Mouse (Mus musculus): ENCODE results near the gene Sfxn5.

The Sfxn5 gene

DNA sequence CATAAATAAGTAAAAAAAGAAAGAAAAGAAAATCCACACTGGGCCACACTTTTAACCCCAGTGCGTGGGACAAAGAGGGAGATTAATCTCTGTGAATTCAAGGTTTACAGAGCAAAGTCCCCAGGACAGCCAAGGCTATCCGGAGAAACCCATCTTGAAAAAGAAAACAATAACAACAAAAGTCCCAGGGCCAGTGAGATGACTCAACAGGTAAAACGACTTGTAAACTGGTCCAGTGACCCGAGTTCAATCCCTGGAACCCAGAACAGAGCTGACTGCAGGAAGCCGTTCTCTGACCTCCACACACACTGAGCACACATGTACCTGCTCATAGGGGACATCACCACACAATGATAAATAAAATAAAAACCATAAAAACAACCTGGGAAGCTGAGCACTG, 31.2 kb upstream of the Sfxn5 start:
- DNase-seq (ENCODE audit: low read depth, low spot score): no peak

DNA sequence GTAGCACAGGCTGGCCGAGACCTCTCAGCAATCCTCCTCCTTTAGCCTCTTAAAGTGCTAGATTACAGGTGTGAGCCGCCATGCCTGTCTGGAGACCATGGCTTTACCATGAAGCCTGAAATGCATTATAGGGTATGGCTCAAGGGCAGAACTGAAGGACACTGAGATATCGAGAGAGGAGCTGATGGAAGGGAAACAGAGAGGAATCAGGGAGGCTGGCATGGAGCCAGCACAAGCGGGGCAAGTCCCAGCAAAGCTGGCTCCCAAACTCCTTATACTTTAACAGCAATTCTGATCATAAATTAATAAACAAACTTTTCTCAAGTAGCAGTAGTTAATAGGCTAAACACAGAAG, 30.7 kb upstream of the Sfxn5 start:
- DNase-seq (ENCODE audit: low read depth, low spot score): peak; percentile 26

DNA sequence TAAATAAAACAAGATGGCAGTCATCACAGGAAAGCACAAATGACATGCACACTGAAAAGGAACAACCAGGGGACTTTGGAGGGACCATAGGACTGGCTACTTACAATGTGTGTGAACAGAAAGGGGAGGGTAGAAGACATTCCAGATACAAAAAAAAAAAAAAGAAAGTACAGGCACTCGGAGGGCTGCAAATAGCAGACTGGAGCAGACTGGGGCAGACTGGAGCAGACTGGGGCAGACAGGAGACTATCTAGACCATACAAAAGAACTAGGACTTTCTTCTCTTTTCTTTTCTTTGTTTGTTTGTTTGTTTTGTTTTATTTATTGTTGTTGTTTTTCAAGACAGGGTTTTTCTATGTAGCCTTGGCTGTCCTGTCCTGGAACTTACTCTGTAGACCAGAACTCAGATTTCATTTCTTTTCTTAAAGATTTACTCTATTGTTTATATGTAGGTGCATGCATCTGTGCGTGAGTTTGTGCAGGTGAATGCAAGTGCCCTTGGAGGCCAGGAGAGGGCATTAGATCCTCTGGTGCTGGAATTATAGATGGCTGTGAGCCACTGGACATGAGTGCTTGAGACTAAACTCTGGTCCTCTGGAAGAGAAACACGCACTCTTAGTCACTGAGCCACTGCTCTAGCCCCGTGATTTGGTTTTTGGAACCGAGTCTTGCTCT, 30.1 kb upstream of the Sfxn5 start:
- peak; percentile 73 for DNase-seq (ENCODE audit: low read depth, low spot score)

DNA sequence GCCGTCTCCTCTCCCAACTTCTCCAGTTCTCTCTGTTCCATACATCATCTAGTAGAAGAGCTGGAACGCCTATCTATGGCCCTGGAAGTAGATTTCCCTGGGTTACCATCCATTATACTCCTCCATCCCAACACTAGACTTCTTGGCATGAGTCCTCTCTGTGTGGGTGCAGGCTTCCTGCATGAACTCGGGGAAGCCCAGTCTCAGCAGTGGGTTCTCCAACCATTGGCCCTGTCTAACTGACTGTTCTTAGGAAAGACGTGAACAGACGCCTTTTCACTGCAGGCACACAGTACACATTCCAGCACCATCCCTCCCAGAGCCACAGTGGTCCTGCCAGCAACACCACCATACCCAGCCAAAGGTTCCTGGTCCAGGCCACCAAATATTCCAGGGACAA, 29.4 kb upstream of the Sfxn5 start:
- no peak for DNase-seq (ENCODE audit: low read depth, low spot score)

DNA sequence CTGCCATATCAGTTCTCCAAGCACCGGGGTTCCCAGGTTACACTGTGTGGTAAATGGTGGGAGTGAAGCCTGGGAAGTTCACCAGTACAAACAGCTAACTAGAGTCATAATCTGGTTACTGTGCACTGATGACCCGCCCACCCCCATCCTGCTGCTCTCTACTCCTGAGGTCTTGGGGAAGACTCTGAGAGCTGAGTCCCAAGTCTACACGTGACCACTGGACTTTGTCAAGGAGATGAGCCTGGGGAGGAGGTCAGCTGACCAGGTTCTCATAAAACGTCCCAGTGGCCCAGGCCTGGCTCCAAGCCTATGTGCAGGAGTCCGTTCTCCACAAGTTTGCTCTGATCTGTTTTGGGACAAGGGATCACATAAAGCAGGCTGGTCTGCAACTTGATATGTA, 27.1 kb upstream of the Sfxn5 start:
- DNase-seq (ENCODE audit: low read depth, low spot score): peak; percentile 25

DNA sequence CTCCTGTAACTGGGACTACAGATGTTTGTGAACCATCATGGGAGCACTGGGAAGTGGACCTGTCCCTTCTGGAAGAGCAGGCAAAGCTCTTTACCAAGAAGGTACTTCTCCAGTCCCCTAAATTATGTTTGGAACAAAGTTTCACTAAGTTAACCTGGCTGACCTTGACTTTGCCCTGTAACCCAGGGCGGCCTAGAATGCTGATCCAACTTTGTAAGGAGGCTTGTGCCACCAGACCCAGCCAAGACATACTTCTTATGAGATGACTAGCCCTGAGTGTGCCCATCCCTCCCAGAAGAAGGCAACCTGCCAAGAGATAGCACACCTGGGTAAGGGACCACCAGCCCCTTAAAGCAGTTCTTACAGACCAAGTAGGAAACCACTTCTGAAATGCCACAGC, 25.7 kb upstream of the Sfxn5 start:
- DNase-seq (ENCODE audit: low read depth, low spot score): no peak

DNA sequence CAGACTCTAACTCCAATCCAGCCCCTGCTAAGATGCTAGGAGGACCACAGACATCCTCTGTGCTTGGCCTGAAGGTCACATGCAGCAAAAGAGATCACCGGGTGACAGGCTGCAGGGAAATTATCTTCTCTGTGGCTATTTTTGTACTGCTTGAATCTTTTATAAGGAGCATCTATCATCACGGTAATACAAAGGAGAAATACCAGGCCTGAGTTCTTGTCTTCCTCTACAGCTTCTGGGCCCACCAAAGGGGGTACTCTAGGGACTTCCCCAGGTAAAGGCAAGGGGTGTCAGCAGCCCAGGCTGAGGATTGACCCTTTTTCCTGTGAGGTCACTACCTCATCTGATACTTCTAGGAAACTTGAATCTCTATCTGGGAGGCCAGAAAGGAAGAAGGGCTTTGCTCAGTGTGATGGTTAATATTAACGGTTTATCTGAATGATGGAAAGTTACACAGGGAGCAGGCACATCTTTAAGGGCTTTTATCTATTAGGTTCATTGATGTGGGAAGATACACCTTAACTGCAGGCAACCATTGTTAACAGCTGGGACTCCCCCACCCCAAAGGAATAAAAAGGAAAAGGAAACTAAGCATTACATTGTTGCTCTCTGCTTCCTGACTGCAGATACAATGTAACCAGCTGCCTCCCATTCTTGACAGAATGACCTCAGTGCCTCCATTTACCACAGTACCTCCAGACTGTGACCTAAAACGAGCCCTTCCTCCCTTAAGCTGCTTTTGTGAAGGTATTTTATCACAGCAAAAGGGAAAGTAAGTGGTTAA, 23.7 kb upstream of the Sfxn5 start:
- DNase-seq (ENCODE audit: low read depth, low spot score): no peak

DNA sequence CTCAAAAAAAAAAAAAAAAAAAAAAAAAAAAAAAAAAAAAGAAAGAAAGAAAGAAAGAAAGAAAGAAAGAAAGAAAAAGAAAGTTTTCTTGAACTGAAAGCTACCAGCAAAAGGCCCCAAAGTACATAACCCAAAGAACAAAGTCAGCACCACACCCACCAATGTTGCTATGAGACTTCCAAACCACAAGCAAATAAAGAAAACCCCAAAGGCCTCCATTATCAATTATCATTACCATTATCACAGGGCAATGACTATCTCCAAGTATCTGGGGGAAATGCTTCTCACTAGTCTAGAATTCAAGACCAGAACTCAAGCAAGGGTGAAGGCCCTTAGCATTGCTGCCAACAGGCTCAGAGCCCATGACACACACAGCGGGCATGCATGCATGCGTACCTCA, 22.5 kb upstream of the Sfxn5 start:
- no peak for DNase-seq (ENCODE audit: low read depth, low spot score)

DNA sequence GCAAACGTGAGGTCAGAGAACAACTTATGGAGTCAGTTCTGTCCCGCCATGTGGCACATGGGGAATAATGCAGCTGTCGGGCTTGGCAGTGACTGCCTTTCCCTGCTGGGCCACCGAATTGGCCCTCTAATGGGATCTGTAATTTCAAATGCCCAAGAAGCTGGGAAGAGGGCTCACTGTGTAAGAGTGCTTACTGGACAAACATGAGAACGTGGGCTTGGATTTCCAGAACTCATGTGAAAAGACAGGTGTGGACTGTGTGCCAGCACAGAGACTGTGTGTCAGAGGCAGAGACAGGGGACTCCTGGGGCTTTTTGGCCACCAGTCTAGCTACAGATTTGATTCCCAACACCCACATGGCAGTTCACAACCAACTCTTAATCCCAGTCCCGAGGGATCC, 21.5 kb upstream of the Sfxn5 start:
- DNase-seq (ENCODE audit: low read depth, low spot score): no peak

DNA sequence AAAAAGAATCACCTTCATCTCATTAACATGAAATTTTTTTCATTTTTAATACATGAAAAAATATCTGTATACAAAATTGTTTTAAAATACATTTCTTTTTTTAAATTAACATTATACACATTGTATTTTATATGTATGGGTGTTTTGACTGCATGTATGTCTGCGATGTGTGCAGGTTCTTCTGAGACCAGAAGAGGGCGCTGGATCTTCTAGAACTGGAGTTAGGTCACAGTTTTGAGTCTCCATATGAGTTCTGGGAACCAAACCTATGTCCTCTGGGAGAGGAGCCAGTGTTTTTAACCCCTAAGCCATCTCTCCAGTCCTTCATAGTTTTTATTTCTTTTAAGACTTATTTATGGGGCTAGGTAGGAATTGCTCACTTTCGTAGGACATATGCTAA, 20.5 kb upstream of the Sfxn5 start:
- peak; percentile 69 for DNase-seq (ENCODE audit: low read depth, low spot score)

DNA sequence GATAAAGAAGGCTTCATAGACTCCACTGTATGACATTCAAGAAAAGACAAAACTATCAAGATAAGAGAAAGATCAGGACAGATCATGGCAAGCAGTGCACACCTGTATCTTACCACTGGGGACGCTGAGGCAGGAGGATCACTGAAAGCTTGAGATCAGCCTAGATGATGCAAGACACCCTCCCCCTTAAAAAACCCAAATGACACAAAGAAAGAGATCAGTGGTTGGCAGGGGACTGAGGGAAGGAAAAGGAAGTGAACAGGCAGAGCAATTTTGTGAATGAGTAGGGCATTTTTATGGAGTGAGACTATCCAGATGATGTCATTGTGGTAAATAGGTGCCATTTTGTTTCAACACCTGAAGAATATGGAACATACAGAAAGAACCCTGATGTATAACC, 16.9 kb upstream of the Sfxn5 start:
- no peak for DNase-seq (ENCODE audit: low read depth, low spot score)

DNA sequence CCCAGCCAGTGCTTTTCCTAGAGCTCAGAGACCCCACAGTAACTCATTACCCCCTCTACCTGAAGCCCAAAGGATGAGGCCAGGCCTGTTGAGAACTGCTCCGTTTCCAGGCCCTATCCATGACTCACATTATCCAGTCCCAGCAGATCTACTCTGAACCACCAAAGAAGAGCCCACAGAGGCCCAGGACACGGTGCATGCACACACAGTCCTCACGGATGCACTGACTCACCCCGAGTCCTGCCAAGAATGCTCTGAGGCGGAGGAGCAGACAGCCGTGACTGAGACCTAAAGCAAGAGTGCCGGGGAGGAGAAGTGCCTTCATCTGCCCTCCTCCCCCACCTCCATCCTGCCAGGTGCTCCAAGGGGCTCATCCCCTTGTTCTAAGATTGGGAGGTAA, 16.0 kb upstream of the Sfxn5 start:
- DNase-seq (ENCODE audit: low read depth, low spot score): no peak

DNA sequence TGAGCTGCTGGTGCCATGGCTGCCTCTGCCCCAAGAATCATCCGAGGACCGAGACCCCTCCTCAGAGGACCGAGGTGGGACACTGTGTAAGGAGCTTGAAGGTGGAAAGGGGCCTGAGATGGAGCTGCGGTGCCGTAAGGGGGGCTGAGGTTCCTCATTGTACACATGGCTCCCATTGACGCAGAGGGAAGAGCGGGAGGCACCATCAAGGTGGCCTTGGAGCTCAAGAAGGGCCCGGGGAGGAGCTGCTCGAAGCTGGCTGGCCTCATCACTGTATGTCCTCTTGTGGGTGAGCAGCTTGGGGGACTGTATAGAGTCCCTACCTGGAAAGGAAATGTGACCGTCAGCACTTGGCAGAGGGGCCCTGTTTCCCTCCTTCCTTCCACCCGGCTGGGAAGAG, 14.9 kb upstream of the Sfxn5 start:
- DNase-seq (ENCODE audit: low read depth, low spot score): no peak

DNA sequence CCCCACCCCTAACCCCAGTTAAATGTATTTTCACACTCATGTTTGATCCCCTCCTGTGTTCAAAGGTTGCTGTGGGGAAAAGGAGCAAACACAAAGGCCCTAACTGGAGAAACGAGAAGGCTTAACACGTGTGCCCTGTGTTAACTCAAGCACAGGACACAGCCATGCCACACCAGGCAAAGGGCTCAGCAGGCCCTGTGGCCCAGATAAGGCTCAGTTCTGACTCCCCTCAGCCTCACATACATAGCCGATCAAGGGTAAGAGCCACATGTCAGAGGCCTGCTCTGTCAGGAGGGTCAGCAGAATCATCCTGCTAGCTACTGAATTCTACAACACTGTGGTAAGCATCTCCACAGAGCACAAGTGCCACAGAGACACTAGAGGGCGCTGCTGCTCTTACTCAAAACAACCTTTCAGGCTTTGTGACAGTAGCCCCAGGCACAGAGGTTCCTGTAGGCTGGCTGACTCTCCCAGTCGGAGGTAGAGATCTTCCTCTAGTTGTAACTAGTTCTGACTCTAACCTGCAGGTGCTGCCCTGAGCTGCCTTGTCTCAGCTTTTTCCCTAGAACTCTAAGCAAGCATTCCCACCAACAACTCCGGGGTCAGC, 12.9 kb upstream of the Sfxn5 start:
- DNase-seq (ENCODE audit: low read depth, low spot score): peak; percentile 96

DNA sequence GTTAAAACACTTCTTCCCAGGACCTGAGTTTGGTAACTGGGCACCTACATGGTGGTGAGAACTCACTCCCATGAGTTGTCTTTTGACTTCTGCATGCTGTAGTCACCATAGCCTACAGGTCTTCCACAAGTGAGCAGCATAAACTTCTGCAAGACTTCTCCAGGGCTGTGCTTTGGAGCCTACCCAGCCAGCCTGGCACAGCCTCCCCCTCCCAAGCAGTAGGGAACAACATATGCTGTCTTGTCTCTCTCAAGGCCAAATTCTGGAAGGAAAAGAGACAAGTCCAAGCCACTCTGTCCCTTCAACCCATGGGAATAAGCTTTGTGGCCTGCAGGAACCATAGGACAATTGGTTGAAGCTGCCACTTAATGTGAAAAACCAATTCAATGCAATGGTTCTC, 11.7 kb upstream of the Sfxn5 start:
- DNase-seq (ENCODE audit: low read depth, low spot score): no peak

DNA sequence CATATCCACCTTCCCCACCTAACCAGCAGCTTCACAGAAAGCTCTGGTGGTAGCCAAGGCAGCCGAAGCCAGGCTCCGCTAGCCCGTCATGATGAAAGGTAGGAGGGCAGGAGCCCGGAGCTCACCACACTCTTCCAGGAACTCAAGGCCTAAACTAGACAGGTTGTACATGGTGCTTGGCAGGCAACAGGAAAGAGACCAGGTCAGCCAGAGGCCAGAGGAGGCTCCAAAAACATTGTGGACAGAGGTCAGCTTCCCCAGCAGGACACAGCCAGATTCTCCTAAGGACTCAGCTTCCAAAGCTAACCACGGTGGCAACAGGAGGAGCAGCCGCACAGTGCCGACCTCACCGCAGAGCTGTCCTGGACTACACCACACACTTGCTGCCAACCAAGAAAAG, 9.8 kb upstream of the Sfxn5 start:
- no peak for DNase-seq (ENCODE audit: low read depth, low spot score)

DNA sequence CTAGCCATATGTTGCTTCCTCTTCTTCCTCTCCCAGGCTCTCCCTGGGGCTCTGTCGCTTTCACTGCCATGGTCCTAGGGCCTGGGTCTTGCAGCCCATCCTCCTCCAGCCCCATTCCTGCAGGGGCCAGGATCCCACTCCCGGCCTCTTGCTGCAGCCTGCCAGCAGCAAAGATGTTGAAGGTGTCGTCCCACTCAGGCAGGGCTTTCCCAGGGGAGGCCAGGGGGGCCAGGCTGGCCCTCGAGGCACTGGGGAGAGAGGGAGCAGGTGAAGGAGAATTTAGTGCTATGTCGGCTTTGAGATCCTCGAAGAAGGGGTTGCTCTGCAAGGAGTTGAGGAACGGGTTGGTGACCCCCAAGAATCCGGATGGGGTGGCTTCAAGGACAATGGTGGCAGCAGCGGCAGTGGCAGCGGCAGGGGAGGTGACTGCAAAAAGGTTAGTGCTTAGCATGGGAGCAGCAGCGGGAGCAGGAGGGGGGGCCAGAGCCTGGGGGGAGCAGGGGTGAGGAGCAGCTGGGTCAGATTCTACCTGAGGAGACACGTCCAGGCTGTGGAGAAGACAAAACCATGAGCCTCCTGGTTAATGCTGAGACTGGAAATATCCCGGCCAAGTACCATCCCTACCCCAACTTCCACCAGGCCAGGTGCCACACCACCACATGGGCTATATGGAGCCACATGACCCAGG, 8.7 kb upstream of the Sfxn5 start:
- no peak for DNase-seq (ENCODE audit: low read depth, low spot score)

DNA sequence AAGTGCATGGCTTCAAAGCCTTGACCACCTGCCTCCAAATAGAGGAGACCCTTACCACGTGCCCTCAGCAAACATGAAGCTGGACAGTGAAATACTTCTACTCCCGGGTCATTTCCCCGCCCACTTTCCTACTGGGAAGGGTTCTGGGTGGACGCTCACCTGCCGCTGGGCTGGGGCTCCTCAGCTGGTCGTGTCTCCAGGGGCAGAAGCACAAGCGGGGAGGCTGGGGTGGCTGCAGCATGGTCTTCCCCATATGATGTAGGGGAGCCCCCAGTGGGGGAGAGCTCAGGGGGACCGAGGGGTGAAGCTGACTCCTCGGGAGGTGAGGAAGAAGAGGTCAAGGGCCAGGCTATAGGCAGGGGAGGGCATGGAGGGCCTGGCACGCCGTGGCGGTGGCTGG, 7.0 kb upstream of the Sfxn5 start:
- no peak for DNase-seq (ENCODE audit: low read depth, low spot score)

DNA sequence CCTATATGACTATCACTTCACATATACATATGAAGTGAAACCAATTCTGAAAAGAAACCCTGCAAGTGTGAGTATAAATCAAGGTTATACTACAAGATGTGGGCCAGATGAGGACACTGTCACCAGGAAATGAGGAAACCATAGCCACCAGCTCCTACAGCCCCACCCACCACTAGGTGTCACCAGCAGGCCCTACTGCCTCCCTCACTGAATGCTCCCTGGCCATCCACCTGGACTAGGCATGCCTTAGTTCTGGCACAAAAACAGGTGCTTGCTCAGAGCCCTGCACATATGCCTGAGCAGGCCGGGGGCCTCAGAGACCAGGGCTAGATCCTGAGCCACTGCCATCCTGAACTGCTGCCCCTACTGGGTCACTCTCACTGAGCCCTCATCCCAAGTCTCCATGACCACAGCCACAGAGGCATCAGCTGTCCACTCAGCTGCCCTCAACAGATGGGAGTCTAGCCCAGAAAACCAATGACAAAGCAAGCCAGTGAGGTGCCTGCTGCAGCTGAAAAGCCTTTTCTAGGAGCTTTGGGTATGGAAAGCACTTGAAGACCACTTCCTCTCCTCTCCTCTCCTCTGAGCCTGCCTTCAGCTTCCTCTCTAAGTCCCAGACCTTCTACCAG, 6.2 kb upstream of the Sfxn5 start:
- DNase-seq (ENCODE audit: low read depth, low spot score): peak; percentile 44

DNA sequence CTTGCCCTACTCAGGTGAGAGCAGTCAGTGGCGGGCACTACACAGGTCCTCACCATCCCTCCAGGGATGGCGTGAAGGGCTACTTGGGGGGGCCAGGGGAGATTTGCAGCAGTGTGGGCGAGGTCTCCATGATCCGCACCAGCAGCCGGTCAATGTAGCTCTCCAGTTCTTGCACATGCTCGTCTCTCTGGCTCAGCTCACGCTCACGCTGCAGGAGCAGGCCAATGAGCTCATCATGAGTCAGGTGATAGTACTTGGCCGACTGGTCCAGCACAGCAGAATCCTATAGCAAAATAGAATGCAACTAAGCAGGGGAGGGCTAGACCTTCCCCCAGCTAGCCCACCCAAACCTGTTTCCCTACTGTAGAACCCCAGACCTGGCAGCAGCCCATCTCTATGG, 3.7 kb upstream of the Sfxn5 start:
- no peak for DNase-seq (ENCODE audit: low read depth, low spot score)

DNA sequence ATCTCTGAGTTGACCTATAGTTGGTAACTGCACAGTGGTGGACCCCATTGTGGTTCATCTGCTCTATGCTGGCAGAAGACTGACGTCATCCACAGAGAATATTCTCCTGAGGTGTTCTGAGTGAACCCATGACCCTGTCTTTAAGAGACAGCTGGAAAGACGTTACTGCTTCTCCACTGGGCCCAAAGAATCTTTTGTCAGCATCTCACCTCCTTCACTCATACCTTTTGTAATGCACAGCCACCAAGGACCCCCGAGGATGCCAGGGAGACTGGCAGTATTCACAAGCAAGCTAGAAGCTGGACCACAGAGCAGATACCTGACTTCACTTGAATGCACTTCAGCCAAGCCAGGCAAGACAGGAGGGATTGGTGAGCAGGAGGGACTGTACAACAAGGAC, 2.1 kb upstream of the Sfxn5 start:
- DNase-seq (ENCODE audit: low read depth, low spot score): no peak

DNA sequence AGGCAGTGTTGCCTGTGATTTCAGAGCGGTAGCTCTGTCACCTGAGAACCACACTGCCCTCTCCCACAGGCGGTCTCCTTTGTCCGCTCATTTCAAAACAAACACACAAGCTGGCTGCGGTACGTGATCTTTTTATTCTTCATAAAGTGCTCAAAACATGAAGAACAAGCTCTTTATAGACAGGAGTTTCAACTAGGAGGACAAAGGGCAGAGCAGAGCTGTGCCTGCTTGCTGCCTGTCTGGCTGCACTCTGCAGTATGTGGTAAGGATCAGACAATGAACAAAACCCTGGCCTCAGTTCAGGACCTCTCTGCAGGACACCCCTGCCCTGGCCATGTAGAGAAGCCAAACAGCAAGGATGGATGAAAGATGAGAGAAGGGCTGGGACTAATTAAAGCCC, 1.6 kb upstream of the Sfxn5 start:
- no peak for DNase-seq (ENCODE audit: low read depth, low spot score)

Data from ZHBTc4 (cell line).